Mouse (Mus musculus): ENCODE results near the gene Rassf2.

GRCm38 (mm10) chr2:132063776-132064175 lies 33.7 kb upstream of the Rassf2 start:
- TF ChIP-seq CTCF (IDR thresholded peaks at IDR 0.05; ENCODE audit: control insufficient read depth, insufficient read depth, insufficient replicate concordance, low read depth, low read length) (no peak), POLR2A (IDR thresholded peaks at IDR 0.05; ENCODE audit: control insufficient read depth, low read depth, low read length) (no peak)

Measured in testis, adult 2 months (tissue).